Mouse (Mus musculus) kidney, postnatal 4 days (tissue): ENCODE measurements around the gene Sox5.

ENCODE experiments used
- DNase-seq, 2 experiments: peaks; one replicate each; pipeline ENCODE4 v3.0.0; 2021; ENCODE audit warnings: mixed read lengths in 2 of 2

Sox5 gene

DNA sequence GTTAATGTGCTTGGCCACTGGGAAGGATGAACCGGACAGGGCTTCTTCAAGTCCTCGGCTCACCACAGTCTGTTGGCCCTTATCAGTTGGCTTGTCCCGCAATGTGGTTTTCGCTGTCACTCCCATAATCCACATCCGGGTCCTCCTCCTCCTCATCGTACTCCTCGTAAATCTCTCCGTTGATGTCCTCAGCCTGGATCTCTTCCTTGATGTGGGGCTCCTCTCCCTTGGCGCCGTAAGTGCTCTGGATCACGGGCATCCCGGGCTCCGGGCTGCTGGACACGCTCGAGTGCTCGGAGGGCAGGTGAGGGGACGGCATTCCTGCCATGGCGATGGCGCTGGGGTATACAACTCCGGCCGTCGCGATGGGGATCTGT is 948.6 kb downstream of the Sox5 start:
- DNase-seq, result peak; percentile 4 to 11

DNA sequence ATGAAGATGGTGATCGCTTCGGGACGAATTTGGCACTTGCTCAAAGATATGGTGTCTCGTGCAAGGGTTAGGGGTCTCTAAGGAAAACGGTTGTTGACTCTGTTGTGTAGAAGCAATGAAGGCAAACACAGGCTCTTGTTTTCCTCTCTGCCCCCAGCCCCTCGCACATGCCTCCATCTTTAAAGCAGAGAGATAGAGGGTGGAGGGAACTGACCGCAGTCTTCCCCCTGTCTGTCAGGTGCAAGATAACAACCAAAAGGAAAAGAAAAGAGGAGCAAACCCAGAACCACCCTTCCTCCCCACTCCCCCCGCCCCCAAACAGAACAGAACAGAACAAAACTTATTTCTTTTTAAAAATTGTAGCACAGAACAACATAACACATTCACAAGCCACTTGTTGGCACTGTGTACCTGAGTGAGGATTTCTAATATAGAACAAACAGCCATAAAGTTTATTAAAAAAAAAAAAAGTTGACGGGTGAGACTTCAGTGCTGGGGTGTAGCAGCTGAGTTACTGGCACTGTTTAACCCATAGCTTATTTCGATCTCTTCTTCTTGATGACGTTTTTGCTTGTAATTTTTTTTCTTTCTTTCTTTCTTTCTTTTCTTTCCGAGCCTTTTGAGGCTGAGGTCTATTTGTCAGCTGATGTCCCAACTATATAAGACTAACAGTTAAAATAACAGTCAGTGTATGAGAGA is 949.1 kb downstream of the Sox5 start:
- no peak for DNase-seq

- DNase-seq, result no peak
These were observed 950.5 kb downstream of the Sox5 start for GRCm38 (mm10) chr6:143831246-143831645.

DNA sequence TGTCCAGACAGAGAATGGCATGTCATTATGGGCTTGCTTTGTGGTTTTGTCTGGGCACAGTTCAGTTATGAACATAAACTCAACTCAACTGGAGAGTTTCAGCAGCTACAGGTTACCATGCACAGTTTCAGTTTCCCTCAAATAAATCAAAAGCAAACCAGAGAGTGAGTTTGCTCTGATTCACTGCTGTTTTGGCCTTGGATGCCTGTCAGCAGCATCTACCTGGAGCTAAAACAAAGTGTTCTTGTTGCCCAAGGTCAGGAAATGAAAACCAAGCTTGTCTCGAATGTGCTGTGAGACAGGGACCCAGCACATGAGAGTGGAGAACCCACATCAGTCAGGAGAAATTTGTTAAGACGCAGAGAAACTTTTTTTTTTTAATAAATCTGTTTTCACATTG is 951.6 kb downstream of the Sox5 start:
- DNase-seq, result no peak

GRCm38 (mm10) chr6:143826786-143827185 is 955.0 kb downstream of the Sox5 start:
- DNase-seq, result no peak

GRCm38 (mm10) chr6:143825966-143826365 is 955.8 kb downstream of the Sox5 start:
- no peak for DNase-seq

GRCm38 (mm10) chr6:143825086-143825485 is 956.7 kb downstream of the Sox5 start:
- no peak for DNase-seq

DNA sequence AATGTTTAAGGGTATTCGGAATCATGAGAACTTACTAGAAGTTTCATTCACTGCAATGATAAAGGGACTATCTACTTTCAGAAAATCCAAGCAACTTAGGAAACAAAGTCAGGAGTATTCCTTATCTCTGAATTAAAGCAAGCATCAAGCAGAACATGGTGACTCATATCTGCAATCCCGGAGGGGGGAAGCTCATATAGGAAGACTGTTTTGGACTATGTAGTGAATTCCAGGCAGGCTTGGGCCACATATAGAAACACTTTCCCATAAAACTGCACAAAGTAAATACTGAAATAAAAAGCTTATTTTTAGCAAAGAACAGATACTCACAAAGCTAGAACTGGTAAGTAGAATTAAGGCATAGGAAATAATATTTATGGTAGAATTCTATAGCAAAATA is 993.3 kb downstream of the Sox5 start:
- no peak for DNase-seq

DNA sequence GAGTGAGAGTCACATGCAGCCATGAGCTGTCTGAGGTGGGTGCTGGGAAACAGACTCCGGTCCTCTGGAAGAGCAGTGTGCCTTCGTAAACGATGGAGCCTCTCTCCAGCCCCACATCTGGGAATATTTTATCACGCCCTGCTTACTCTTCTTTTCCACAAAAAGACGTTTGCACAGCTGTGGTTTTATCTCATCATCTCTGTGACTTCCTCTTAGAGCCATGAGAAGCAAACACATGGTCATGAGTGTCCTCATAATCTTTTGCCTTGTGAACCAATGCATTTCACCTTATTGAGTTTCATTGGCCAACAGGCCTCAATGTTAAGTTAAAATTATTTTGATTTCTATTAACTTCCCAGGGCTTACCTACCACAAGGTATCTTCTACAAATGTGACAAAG is 994.4 kb downstream of the Sox5 start:
- DNase-seq, result no peak

- DNase-seq, result no peak
These were observed 996.1 kb downstream of the Sox5 start for GRCm38 (mm10) chr6:143785685-143786084.
